Mouse (Mus musculus): Measurements from ENCODE around the gene Sv2a.
A peak's percentile ranks its signal among the peaks of the same experiment; 100 is the strongest.

Gene Sv2a

DNA sequence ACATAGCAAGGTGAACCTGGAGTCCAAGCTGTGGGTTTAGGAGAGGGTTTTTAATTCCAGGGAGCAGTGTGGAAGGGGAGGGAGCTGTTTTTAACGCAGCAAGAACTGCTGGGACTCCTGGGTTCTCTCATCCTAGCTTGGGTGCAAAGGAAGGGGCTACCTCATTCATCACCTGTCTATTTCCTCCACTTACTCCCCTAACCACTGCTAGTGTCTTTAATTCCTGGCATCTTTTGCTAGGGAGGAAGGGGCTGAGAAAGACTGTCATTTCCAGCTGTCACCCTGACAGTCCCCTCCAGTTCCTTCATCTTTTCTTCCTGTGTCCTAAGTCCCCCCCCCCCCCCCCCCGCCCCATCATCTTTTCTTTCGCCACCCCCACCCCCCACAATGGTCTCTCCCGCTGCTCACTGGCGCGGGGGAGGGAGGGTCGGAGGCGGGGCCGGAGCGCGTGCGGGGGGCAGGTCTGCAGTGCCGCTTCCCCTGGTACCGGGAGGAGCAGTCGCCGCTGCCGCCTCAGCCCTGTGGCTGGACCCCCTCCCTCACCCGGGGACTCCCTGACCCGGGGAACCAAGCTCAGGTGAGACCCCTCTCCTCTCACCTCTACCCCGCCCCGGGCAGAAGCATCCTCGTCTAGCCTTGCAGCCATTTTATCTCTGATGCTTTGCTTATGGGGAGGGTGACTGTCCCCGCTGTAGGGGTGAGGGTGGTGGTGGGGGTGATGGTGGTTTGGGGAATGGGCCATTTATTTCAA lies at the start of gene Sv2a:
Sv2a (plus strand) TSS at position 425 of the 751 bp plus-strand sequence.
- peak; percentile 24 to 63 for DNase-seq (ENCODE audit: low spot score in 2 of 2)

GRCm38 (mm10) chr3:96132478-96132877 lies 48.5 kb upstream of the Sv2a start:
- no peak for DNase-seq (ENCODE audit: low spot score in 2 of 2)

DNA sequence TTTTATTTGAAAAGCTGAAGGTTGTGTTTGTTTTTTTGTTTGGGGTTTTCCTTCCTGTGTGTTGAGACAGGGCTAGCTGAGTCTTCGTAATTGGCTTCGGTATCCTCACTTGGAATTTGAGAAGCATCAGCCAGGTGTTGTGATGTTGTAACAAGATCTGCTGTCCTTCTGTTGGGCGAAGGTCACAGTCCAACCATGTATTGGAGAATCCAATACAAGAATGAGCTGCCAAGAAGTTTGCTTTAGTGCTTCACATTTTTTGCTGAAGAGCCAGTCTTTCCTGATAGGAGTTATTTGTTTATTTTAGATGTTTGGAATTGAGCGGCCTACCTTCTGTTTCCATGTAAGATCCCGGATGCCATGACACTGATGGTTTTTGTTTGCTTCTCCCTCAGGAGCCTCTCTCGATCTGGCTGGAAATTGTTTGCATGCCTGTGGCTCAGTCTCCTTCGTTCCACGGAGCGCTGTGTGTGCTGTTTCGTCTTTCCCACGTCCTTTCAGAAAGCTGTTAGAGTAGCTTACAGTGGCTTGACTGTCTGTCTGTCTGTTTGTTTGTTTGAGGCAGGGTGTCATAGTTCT lies 47.5 kb upstream of the Sv2a start:
- DNase-seq (ENCODE audit: low spot score in 2 of 2), result no peak

GRCm38 (mm10) chr3:96135011-96135410 lies 45.9 kb upstream of the Sv2a start:
- DNase-seq (ENCODE audit: low spot score in 2 of 2), result no peak

- peak; percentile 24 to 59 for DNase-seq (ENCODE audit: low spot score in 2 of 2)
These were observed 33.0 kb upstream of the Sv2a start for GRCm38 (mm10) chr3:96147950-96148349.

GRCm38 (mm10) chr3:96151836-96152235 lies 29.1 kb upstream of the Sv2a start:
- DNase-seq (ENCODE audit: low spot score in 2 of 2), result no peak

DNA sequence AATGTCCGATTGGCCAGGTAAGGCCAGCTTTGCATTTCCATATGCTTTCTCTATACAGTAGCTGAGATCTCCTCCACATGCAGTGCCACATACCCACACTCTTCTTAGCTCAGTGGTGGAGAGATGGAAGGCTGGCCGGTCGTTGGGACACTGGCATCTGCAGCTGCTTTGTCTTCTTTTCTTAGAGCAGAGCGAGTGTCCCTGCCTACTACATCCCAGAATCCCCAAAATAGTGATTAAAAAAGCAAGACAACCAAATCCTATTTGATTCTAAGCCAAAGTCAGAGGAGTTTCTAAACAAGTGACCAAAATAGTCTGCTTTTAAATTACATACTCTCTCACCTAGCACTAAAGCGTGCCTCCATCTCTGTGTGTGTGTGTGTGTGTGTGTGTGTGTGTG lies 28.3 kb upstream of the Sv2a start:
- DNase-seq (ENCODE audit: low spot score in 2 of 2), result no peak

DNA sequence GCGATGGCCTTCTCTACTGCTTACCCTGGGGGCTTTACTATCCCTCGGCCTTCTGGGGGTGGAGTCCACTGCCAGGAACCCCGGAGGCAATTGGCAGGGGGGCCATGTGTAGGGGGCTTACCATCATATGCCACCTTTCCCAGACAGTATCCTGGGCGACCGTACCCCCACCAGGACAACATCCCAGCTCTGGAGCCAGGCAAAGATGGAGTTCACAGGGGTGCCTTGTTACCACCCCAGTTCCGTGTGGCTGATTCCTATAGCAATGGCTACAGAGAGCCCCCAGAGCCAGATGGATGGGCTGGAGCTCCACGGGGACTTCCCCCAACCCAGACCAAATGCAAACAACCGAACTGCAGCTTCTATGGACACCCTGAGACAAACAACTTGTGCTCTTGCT lies 25.4 kb upstream of the Sv2a start:
- DNase-seq (ENCODE audit: low spot score in 2 of 2), result no peak

DNA sequence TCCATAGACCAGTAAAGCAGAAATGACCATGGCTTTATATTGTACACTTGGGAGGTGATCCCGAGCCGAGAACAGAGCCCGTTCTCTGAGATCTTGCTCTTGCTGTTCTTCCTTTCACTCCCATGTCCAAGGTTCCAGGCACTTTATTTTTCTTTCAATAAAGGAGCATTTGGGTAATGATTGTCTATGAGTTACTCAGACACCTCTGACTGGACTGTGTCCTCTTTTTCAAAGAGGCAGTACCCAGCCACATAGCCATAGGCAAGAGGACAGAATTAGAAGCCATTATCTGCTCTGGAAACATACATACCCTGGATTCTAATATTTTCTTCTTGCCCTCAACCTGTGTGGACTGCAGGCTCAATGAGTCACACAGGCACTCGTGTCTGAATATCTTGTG lies 21.1 kb upstream of the Sv2a start:
- DNase-seq (ENCODE audit: low spot score in 2 of 2), result no peak

- no peak for DNase-seq (ENCODE audit: low spot score in 2 of 2)
These were observed 20.6 kb upstream of the Sv2a start for GRCm38 (mm10) chr3:96160222-96160802.

DNA sequence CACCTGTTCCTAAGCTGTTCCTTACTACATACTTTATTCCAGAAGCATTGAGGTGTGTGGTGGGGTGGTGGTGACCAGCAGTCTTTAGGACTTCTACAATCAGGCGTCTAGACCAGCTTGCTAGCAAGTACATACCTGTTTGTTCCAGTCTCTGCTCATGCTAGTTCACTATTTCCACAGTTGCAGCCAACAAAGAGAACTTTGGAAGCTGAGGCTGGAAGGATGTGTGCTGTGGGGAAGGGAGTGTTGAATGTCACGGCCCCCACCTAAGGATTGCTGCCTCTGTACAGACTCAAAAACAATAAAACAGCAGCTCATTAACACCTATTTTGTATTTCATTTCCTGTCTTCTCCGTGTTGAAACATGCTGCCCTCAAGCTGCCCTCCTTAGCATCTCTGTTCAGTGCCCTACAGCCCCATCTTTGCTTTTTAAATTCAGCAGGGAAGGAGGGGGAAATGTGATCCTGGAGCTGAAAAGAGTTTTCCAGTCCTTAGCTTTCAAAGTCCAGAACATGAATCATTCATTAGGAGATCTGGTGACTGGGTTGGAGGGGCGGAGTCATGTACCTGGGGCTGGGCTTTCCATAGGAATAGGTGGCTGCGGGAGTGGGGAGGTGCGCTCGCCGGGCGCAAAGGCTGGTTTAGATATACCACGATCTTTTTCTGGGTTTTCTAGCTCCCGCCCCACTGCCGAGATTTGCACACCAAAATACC lies 20.0 kb upstream of the Sv2a start:
- DNase-seq (ENCODE audit: low spot score in 2 of 2), result no peak

DNA sequence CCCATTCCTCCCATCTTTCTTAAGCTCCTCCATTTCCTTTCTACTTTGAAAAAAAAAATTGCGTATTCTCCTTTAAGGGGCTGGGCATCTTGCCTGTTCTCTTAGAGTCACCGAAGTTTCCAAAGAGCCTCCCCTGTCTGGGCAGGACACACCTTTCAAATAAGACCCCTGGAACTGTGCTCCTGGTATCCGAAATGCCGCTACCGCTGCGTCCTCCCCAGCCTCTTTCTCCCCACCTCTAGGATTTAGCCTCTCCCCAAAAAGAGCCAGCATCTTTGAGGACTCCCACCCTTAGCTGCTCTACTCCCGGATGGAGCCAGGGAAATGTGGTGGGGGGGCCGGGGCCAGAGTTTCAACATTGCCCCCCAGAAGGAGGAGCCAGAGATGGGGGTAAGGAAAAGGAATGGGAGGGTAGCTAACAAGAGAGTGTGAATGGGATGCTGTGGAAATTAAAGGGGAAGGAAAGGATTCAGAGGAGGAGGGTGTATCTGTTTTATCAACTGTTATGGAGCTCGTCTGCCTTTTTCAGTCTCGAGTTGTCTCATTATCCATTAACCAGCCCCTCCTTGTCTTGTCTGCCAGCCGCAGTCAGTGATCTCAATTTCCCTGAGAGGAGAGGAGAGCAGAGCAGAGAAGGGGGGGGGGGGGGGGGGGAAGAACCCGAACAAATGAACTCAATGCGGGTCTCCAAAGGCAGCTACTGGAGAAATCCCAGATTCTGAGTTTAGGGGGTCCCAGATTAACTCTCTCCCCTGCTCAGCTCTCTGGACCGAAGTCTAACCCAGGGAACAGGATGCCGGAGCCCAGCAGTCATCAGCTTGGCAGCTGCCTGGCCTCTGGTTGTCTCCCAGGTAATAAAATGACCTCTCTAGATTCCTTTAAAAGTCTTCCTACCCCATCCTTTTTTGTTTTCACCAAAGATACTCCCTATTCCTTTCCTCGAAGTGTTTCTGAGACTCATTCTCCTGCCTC lies 18.8 kb upstream of the Sv2a start, which contains the start of gene Mtmr11:
Mtmr11 (plus strand) TSS at position 136 of the 972 bp plus-strand sequence.
- DNase-seq (ENCODE audit: low spot score in 2 of 2), result no peak

- no peak for DNase-seq (ENCODE audit: low spot score in 2 of 2)
These were observed 17.9 kb upstream of the Sv2a start for GRCm38 (mm10) chr3:96163040-96163439.

- no peak for DNase-seq (ENCODE audit: low spot score in 2 of 2)
These were observed 12.3 kb upstream of the Sv2a start for GRCm38 (mm10) chr3:96168466-96169158.

GRCm38 (mm10) chr3:96170276-96170675 lies 10.7 kb upstream of the Sv2a start:
- no peak for DNase-seq (ENCODE audit: low spot score in 2 of 2)

GRCm38 (mm10) chr3:96170976-96171545 lies 9.9 kb upstream of the Sv2a start:
- no peak for DNase-seq (ENCODE audit: low spot score in 2 of 2)

DNA sequence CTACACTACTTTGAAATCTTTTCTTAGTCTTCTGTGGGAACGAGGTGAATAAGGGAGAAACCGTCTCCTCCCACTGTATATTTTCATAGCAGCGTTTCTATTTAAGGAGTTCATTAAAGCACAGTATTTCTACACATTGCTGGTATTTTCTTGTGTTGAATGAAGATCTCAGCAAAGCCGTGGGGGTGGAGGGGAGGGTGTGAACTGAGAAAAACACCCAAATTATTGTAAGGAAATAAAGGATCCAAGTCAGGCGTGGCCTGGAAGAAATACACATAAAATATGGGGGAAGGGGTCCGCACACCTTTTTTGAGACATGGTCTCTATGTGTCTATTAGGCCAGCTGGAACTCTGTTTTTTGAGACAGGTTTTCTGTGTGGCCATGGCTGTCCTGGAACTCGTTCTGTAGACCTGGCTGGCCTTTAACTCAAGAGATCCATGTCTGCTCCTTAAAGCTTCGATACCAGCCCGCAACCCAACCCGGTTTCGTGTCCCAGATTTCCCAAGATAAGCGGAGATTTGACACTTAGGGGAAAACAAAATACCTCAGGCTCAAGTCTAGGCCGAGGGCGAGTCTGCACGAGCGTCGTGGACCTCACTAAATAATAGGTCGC lies 9.3 kb upstream of the Sv2a start:
- no peak for DNase-seq (ENCODE audit: low spot score in 2 of 2)

DNA sequence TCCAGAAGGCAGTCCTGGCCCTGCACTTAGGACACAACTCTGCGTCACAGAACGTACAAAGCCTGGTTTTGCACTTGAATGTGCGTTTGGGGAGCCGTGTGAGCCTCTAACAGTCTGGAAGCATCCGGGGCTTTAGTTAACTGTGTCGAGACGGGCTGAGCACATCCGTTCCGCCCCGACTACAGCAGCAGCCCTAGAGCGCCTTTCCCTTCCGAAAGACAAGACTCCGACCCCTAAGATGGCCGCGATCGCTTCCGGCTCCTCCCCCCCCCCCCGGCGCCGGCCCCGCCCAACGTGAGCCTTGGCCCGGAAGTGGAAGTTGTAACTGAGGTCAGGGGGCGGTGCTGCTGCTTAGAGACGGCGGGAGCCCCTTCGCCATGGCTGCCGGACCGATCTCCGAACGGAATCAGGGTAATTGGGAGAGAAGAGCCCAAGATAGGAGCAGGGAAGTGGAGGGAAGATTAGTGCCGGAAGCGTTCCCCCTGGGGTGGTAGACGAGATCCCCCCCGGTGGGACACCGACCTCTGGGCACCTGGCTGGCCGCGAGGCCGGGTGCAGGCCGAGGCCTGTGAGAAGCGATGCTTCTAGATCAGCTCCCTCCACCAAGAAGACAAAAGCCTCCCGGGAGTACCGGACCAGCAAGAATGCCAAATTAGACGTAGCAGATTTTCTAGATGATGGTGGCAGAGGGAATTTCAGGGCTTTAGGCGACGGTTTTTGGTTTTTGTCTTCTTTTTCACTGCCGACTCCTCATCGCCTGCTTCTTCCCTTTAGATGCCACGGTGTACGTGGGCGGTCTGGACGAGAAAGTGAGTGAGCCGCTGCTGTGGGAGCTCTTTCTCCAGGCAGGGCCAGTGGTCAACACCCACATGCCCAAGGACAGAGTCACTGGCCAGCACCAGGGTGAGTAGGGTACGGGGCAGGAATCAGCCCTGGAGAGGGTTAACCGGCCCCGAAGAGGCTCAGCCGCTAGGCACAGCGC lies 8.5 kb upstream of the Sv2a start, which contains the start of gene Sf3b4:
Sf3b4 (plus strand) TSS at position 136 of the 982 bp plus-strand sequence.
- DNase-seq (ENCODE audit: low spot score in 2 of 2), result peak; percentile 84 to 89

DNA sequence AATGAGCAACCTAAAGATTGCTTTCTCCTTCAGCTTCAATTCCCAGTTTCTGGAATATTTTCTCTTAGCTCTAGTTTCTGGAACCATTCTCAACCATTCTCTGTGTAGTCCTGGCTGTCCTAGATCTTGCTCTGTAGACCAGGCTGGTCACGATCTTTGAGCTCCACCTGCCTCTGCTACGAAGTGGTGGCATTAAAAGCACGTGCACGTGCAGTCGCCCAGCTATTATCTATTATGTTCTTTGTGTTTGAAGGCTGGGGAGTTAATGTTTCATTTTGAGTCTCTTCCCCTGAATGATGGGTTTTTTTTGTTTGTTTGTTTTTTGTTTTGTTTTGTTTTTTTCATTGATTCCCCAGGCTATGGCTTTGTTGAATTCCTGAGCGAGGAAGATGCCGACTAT lies 7.8 kb upstream of the Sv2a start:
- no peak for DNase-seq (ENCODE audit: low spot score in 2 of 2)

Measured in spleen, postnatal 10 days (tissue).